Comparison of ENCODE assay signal across 24 mouse cellular contexts in genomic region chr3:115788525-115788924, GRCm38 (mm10).
DNase-seq lines count a peak whose midpoint lies in the region; ATAC-seq and TF ChIP-seq lines count a peak whose summit lies in the region.
"Had no signal": no experiment of that assay in that cellular context is flagged by ENCODE, and none has a peak within 500 bp of the region (broad histone marks: within the 10 kb centered on the region; RNA-seq: fewer than 3 reads in every experiment).

No protein-coding gene starts in this region.

- H3K9me3 ChIP-seq in embryonic facial prominence, embryonic 14.5 days (ENCODE audit: control insufficient read depth, low read length): no peaks in the 10 kb centered on the region
- H3K9me3 ChIP-seq in embryonic facial prominence, embryonic 10.5 days: no peaks in the 10 kb centered on the region
- no peaks in the 10 kb centered on the region for H3K9me3 ChIP-seq in lung, postnatal 0 days (ENCODE audit: low read length)
- H3K9me3 ChIP-seq: embryonic facial prominence, embryonic 13.5 days; forebrain, embryonic 10.5 days; forebrain, embryonic 13.5 days; heart, embryonic 12.5 days; heart, embryonic 15.5 days had no signal

- H3K4me3 ChIP-seq in embryonic facial prominence, embryonic 14.5 days (ENCODE audit: low read depth, low read length): no peak overlapping the region
- no peak overlapping the region for H3K4me3 ChIP-seq in embryonic facial prominence, embryonic 10.5 days
- H3K4me3 ChIP-seq in lung, postnatal 0 days (ENCODE audit: low read depth, low read length): no peak overlapping the region
- no peak overlapping the region for H3K4me3 ChIP-seq in lung, adult 2 months (replicated peaks; ENCODE audit: extremely low read depth, low read depth, low read length)
- H3K4me3 ChIP-seq: embryonic facial prominence, embryonic 13.5 days; forebrain, embryonic 10.5 days; forebrain, embryonic 13.5 days; gastrocnemius, adult 2 months; heart, embryonic 12.5 days; heart, embryonic 15.5 days had no signal

- TF ChIP-seq EP300 in lung, postnatal 0 days (IDR thresholded peaks at IDR 0.05): no peak

- H3K4me1 ChIP-seq in embryonic facial prominence, embryonic 14.5 days (ENCODE audit: control insufficient read depth, insufficient read depth, low read length): peaks cover 14% of the 10 kb centered on the region
- H3K4me1 ChIP-seq in embryonic facial prominence, embryonic 10.5 days: peaks cover 4% of the 10 kb centered on the region; the same call in 1 of the 2 replicates
- peaks cover 5% of the 10 kb centered on the region for H3K4me1 ChIP-seq in lung, postnatal 0 days (ENCODE audit: insufficient read depth, low read depth, low read length)
- H3K4me1 ChIP-seq in lung, adult 2 months (ENCODE audit: control insufficient read depth, insufficient read depth, low read length): no peaks in the 10 kb centered on the region
- H3K4me1 ChIP-seq: forebrain, embryonic 13.5 days had no signal

- TF ChIP-seq POLR2A in lung, adult 2 months (IDR thresholded peaks at IDR 0.05; ENCODE audit: borderline replicate concordance, extremely low read depth, low read depth, low read length): no peak

- DNase-seq in embryonic facial prominence, embryonic 14.5 days (ENCODE audit: low spot score): peak; percentile 30
- DNase-seq in embryonic facial prominence, embryonic 10.5 days (ENCODE audit: low spot score): no peak
- no peak for DNase-seq in lung, postnatal 0 days (ENCODE audit: low spot score)
- DNase-seq in lung, adult 2 months: no peak
- peak; percentile 18 for DNase-seq in NIH3T3 (ENCODE audit: low read depth)
- DNase-seq in adrenal gland, postnatal 14 days: no peak
- DNase-seq: adrenal gland, adult 2 months; adrenal gland, postnatal 25 days; cerebellum, adult 18-20 months; cerebellum, adult 9-11 months; cerebellum, postnatal 25 days; gastrocnemius, adult 2 months; gastrocnemius, postnatal 14 days; heart, postnatal 36 days; kidney, adult 11 months had no signal

- no peak overlapping the region for H3K27ac ChIP-seq in embryonic facial prominence, embryonic 14.5 days (replicated peaks; ENCODE audit: low read depth, low read length)
- no peak overlapping the region for H3K27ac ChIP-seq in embryonic facial prominence, embryonic 10.5 days (replicated peaks)
- no peak overlapping the region for H3K27ac ChIP-seq in lung, postnatal 0 days (ENCODE audit: low read length)
- H3K27ac ChIP-seq: embryonic facial prominence, embryonic 13.5 days; forebrain, embryonic 10.5 days; forebrain, embryonic 13.5 days; heart, embryonic 15.5 days; hindbrain, embryonic 14.5 days; hindbrain, postnatal 0 days had no signal

- no peak overlapping the region for H3K4me2 ChIP-seq in embryonic facial prominence, embryonic 14.5 days (ENCODE audit: low read depth, low read length)
- H3K4me2 ChIP-seq in lung, postnatal 0 days (replicated peaks; ENCODE audit: low read depth, low read length): no peak overlapping the region
- H3K4me2 ChIP-seq: embryonic facial prominence, embryonic 13.5 days; forebrain, embryonic 13.5 days; heart, embryonic 12.5 days; heart, embryonic 15.5 days; hindbrain, embryonic 14.5 days had no signal

- WGBS in embryonic facial prominence, embryonic 14.5 days: 52% methylated on average over 3 of the region's 3 CpGs
- 78% methylated on average over 3 of the region's 3 CpGs for WGBS in embryonic facial prominence, embryonic 10.5 days
- 49% methylated on average over 3 of the region's 3 CpGs for WGBS in lung, postnatal 0 days
- WGBS in lung, adult 2 months: 34% methylated on average over 3 of the region's 3 CpGs

- no peaks in the 10 kb centered on the region for H3K36me3 ChIP-seq in embryonic facial prominence, embryonic 14.5 days (ENCODE audit: control insufficient read depth, insufficient read depth, low read length)
- H3K36me3 ChIP-seq in embryonic facial prominence, embryonic 10.5 days (replicated peaks): no peaks in the 10 kb centered on the region
- no peaks in the 10 kb centered on the region for H3K36me3 ChIP-seq in lung, postnatal 0 days (ENCODE audit: insufficient read depth, low read length)
- H3K36me3 ChIP-seq: embryonic facial prominence, embryonic 13.5 days; forebrain, embryonic 10.5 days; heart, embryonic 12.5 days; heart, embryonic 15.5 days had no signal

- no peaks in the 10 kb centered on the region; the same call in 1 of the 2 replicates for H3K27me3 ChIP-seq in embryonic facial prominence, embryonic 14.5 days (replicated peaks; ENCODE audit: control insufficient read depth, insufficient read depth, low read length)
- no peaks in the 10 kb centered on the region for H3K27me3 ChIP-seq in embryonic facial prominence, embryonic 10.5 days (replicated peaks; ENCODE audit: low read depth, poor library complexity, severe bottlenecking)
- no peaks in the 10 kb centered on the region for H3K27me3 ChIP-seq in lung, postnatal 0 days (replicated peaks; ENCODE audit: insufficient read depth, low read length)
- H3K27me3 ChIP-seq: forebrain, embryonic 13.5 days; heart, embryonic 12.5 days; heart, embryonic 15.5 days had no signal

- no peak for TF ChIP-seq CTCF in lung, postnatal 0 days (IDR thresholded peaks at IDR 0.05)
- no peak for TF ChIP-seq CTCF in lung, adult 2 months (IDR thresholded peaks at IDR 0.05; ENCODE audit: insufficient read depth, low read length)

- ATAC-seq in embryonic facial prominence, embryonic 14.5 days (ENCODE audit: low read depth): peak; percentile 32; the same call in 1 of the 2 replicates
- ATAC-seq in lung, postnatal 0 days: peak; percentile 52
- ATAC-seq: forebrain, embryonic 13.5 days; forebrain, embryonic 16.5 days; hindbrain, postnatal 0 days; inflammation-experienced regulatory T-cells, adult 6 months had no signal

- no peak overlapping the region for H3K9ac ChIP-seq in embryonic facial prominence, embryonic 14.5 days (ENCODE audit: low read depth, low read length)
- H3K9ac ChIP-seq in lung, postnatal 0 days (replicated peaks; ENCODE audit: low read depth): no peak overlapping the region
- H3K9ac ChIP-seq: embryonic facial prominence, embryonic 13.5 days; forebrain, embryonic 13.5 days; heart, embryonic 12.5 days; heart, embryonic 15.5 days; hindbrain, embryonic 14.5 days had no signal

Comparison
In these comparisons a context has a peak if more than half of its experiments do, and no peak if none do; other contexts are left out.
1. DNase-seq: peak in embryonic facial prominence, embryonic 14.5 days (single experiment) and NIH3T3 (single experiment); none in embryonic facial prominence, embryonic 10.5 days (single experiment), lung, postnatal 0 days (single experiment), lung, adult 2 months (single experiment) and adrenal gland, postnatal 14 days (single experiment).